Mouse (Mus musculus): ENCODE data around the gene Slc3a2. TPM values are rescaled to one million over a fixed set of nuclear protein-coding genes. Genes with fewer than 3 reads are reported as not detected.

The Slc3a2 gene
- polyA plus RNA-seq, 1 experiment, result 214 TPM

DNA sequence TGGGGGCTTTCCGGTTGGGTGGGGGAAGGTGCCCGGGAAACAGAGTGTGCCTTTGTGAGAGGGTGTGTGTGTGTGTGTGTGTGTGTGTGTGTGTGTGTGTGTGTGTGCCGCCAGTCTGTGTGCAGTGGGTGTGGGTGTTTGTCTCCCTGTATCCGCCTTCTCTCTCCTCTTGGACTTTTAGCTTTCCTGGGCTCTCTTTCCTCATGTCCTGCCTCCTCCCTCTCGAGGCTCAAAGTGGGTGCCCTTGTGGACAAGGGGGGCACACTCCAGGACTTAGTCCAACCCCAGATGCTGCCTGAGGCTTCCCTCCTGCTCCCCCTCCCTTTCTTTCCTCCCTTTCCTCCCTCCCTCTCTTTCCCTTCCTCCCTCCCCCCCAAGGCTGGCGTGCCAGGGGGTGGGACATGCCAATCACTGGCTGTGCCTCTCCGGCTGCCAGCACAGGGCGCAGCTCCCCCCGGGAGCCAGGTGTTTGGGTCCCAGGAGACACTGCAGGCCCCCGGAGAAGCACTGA, 59.2 kb downstream of the Slc3a2 start:
- Histone ChIP-seq H3K4me3 (replicated peaks; ENCODE audit: insufficient read depth, low read depth, low read length) (no peak overlapping the region), H3K4me1 (ENCODE audit: control insufficient read depth, insufficient read depth, low read length) (peaks cover 5% of the 10 kb centered on the region), H3K27me3 (ENCODE audit: control insufficient read depth, insufficient read depth, low read length) (no peaks in the 10 kb centered on the region), H3K27ac (ENCODE audit: insufficient read depth, low read length) (no peak overlapping the region)
- DNase-seq, result no peak
- TF ChIP-seq CTCF (IDR thresholded peaks at IDR 0.05; ENCODE audit: borderline replicate concordance, insufficient read depth, low read depth, low read length), result no peak
- TF ChIP-seq POLR2A (IDR thresholded peaks at IDR 0.05; ENCODE audit: borderline replicate concordance, insufficient read depth, low read length), result no peak
- 9% methylated on average over 10 of the region's 10 CpGs for WGBS

DNA sequence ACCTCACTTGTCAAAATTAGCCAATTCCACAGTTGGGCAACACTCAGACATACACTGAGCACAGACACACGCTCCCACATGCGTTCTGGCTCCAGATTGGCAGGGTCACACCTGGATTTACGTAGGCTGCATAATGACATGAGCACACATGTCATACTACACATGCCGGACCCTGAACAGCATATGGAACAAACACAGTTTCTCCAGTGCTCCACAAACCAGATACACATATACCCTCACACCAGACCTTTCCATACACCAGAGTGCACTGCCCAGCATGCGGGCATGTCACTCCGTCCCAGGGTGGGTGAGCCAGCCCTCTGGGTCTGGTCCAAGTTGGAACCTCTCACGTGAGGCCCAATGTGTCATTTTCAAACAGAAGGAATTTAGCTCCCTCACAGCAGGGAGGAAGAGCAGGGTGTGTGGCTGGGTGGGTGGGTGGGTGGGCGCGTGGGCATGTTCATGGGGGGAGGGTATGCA, 59.8 kb downstream of the Slc3a2 start, which contains the start of gene Chrm1:
Gene Chrm1, plus strand, starts transcription at position 430 of the 480 bp plus-strand sequence.
- H3K27ac ChIP-seq (ENCODE audit: insufficient read depth, low read length), result no peak within 1 kb of the TSS
- H3K4me3 ChIP-seq (replicated peaks; ENCODE audit: insufficient read depth, low read depth, low read length), result no peak within 1 kb of the TSS
- 29% methylated on average over 9 of the region's 9 CpGs for WGBS
- H3K4me1 ChIP-seq (ENCODE audit: control insufficient read depth, insufficient read depth, low read length), result peaks cover 5% of the 10 kb centered on the region
- DNase-seq, result no peak
- TF ChIP-seq CTCF (IDR thresholded peaks at IDR 0.05; ENCODE audit: borderline replicate concordance, insufficient read depth, low read depth, low read length), result no peak
- TF ChIP-seq POLR2A (IDR thresholded peaks at IDR 0.05; ENCODE audit: borderline replicate concordance, insufficient read depth, low read length), result no peak
- no peaks in the 10 kb centered on the region for H3K27me3 ChIP-seq (ENCODE audit: control insufficient read depth, insufficient read depth, low read length)

GRCm38 (mm10) chr19:8662337-8662736, 60.8 kb downstream of the Slc3a2 start:
- TF ChIP-seq POLR2A (IDR thresholded peaks at IDR 0.05; ENCODE audit: borderline replicate concordance, insufficient read depth, low read length), result no peak
- peak; percentile 43; the same call in 1 of the 2 replicates for TF ChIP-seq CTCF (IDR thresholded peaks at IDR 0.05; ENCODE audit: borderline replicate concordance, insufficient read depth, low read depth, low read length)
- H3K4me3 ChIP-seq (replicated peaks; ENCODE audit: insufficient read depth, low read depth, low read length), result peak overlapping the region; percentile 48
- peak; percentile 33 for DNase-seq
- no peak overlapping the region for H3K27ac ChIP-seq (ENCODE audit: insufficient read depth, low read length)
- no peaks in the 10 kb centered on the region for H3K27me3 ChIP-seq (ENCODE audit: control insufficient read depth, insufficient read depth, low read length)
- H3K4me1 ChIP-seq (ENCODE audit: control insufficient read depth, insufficient read depth, low read length), result peaks cover 5% of the 10 kb centered on the region
- 4% methylated on average over 11 of the region's 11 CpGs for WGBS

DNA sequence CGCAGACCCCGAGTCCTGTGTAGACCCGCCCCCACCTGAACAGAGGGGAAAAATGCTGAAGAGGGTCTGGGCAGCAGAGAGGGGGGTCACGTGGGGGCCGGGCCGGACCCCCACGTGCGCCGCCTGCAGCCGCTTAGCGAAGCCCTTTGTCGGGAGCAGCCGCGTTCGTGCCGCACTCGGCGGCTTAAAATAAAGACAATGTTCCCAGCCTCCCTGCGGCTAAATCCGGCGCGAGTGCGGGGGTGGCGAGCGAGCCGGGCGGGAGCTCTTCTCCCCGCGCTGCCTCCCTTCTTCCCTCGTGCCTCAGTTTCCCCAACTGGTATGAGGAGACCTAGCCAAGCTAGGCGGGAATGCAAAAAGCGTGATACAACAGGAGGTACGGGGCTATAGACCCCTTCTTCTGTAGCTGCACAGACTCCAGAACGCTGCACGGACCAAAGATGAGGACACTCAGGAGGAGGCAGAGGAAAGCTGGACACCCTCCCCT, 61.3 kb downstream of the Slc3a2 start:
- TF ChIP-seq POLR2A (IDR thresholded peaks at IDR 0.05; ENCODE audit: borderline replicate concordance, insufficient read depth, low read length) (no peak), CTCF (IDR thresholded peaks at IDR 0.05; ENCODE audit: borderline replicate concordance, insufficient read depth, low read depth, low read length) (no peak)
- peak overlapping the region; percentile 48 for H3K4me3 ChIP-seq (replicated peaks; ENCODE audit: insufficient read depth, low read depth, low read length)
- DNase-seq, result peak in 1 of 2 experiments; percentile 9
- 1% methylated on average over 35 of the region's 35 CpGs for WGBS
- peaks cover 5% of the 10 kb centered on the region for H3K4me1 ChIP-seq (ENCODE audit: control insufficient read depth, insufficient read depth, low read length)
- no peaks in the 10 kb centered on the region for H3K27me3 ChIP-seq (ENCODE audit: control insufficient read depth, insufficient read depth, low read length)
- no peak overlapping the region for H3K27ac ChIP-seq (ENCODE audit: insufficient read depth, low read length)

Other genes starting within 250 kb of the Slc3a2 start
- 18.2 and 19.1 TPM in 2 replicates for gene Slc22a8, start 132.1 kb downstream of the Slc3a2 start, polyA plus RNA-seq (2012; rRNA removed)
- 2.5 and 3.9 TPM in 2 replicates for gene Slc22a6, start 105.3 kb downstream of the Slc3a2 start, polyA plus RNA-seq (2012; rRNA removed)
- gene Chrm1, start 59.6 kb downstream of the Slc3a2 start, polyA plus RNA-seq (2012; rRNA removed), result 0.63 and 0.88 TPM in 2 replicates
- gene Wdr74, start 12.5 kb upstream of the Slc3a2 start, polyA plus RNA-seq (2012; rRNA removed), result 55.5 and 57.6 TPM in 2 replicates
- 0.33 and 0.65 TPM in 2 replicates for gene 1700092M07Rik, start 17.3 kb upstream of the Slc3a2 start, polyA plus RNA-seq (2012; rRNA removed)
- gene Stx5a, start 18.0 kb upstream of the Slc3a2 start, polyA plus RNA-seq (2012; rRNA removed), result 116 and 119 TPM in 2 replicates
- gene Nxf1, start 33.7 kb upstream of the Slc3a2 start, polyA plus RNA-seq (2012; rRNA removed), result 134 and 135 TPM in 2 replicates
- 169 and 170 TPM in 2 replicates for gene Tmem223, start 47.6 kb upstream of the Slc3a2 start, polyA plus RNA-seq (2012; rRNA removed)
- 15.9 and 20.2 TPM in 2 replicates for gene Tmem179b, start 51.1 kb upstream of the Slc3a2 start, polyA plus RNA-seq (2012; rRNA removed)
- 14.1 and 15.6 TPM in 2 replicates for gene Taf6l, start 63.0 kb upstream of the Slc3a2 start, polyA plus RNA-seq (2012; rRNA removed)
- 155 and 157 TPM in 2 replicates for gene Polr2g, start 75.2 kb upstream of the Slc3a2 start, polyA plus RNA-seq (2012; rRNA removed)
- 3.7 and 3.8 TPM in 2 replicates for gene Zbtb3, start 79.2 kb upstream of the Slc3a2 start, polyA plus RNA-seq (2012; rRNA removed)
- gene Ttc9c, start 96.0 kb upstream of the Slc3a2 start, polyA plus RNA-seq (2012; rRNA removed), result 34.4 and 36.0 TPM in 2 replicates
- 97.7 and 101 TPM in 2 replicates for gene Hnrnpul2, start 96.6 kb upstream of the Slc3a2 start, polyA plus RNA-seq (2012; rRNA removed)
- not detected in 2 replicates for gene AC129217.1, start 106.4 kb upstream of the Slc3a2 start, polyA plus RNA-seq (2012; rRNA removed)
- gene Bscl2, start 114.1 kb upstream of the Slc3a2 start, polyA plus RNA-seq (2012; rRNA removed), result 148 and 155 TPM in 2 replicates
- 218 and 236 TPM in 2 replicates for gene Gng3, start 115.8 kb upstream of the Slc3a2 start, polyA plus RNA-seq (2012; rRNA removed)
- 0.78 and 0.85 TPM in 2 replicates for gene Lrrn4cl, start 127.4 kb upstream of the Slc3a2 start, polyA plus RNA-seq (2012; rRNA removed)
- gene Ubxn1, start 148.1 kb upstream of the Slc3a2 start, polyA plus RNA-seq (2012; rRNA removed), result 117 and 134 TPM in 2 replicates
- gene Uqcc3, start 157.6 kb upstream of the Slc3a2 start, polyA plus RNA-seq (2012; rRNA removed), result 69.3 and 76.7 TPM in 2 replicates
- 3.8 and 5.1 TPM in 2 replicates for gene Lbhd1, start 160.4 kb upstream of the Slc3a2 start, polyA plus RNA-seq (2012; rRNA removed)
- not detected in 2 replicates for gene Gm49403, start 160.6 kb upstream of the Slc3a2 start, polyA plus RNA-seq (2012; rRNA removed)
- gene 1810009A15Rik, start 165.5 kb upstream of the Slc3a2 start, polyA plus RNA-seq (2012; rRNA removed), result 43.7 and 45.9 TPM in 2 replicates
- not detected in 2 replicates for gene Gm49416, start 165.6 kb upstream of the Slc3a2 start, polyA plus RNA-seq (2012; rRNA removed)
- 17.7 and 18.0 TPM in 2 replicates for gene Ints5, start 169.6 kb upstream of the Slc3a2 start, polyA plus RNA-seq (2012; rRNA removed)
- gene Ganab, start 174.7 kb upstream of the Slc3a2 start, polyA plus RNA-seq (2012; rRNA removed), result 105 and 116 TPM in 2 replicates
- 224 and 238 TPM in 2 replicates for gene B3gat3, start 197.0 kb upstream of the Slc3a2 start, polyA plus RNA-seq (2012; rRNA removed)
- gene Rom1, start 206.0 kb upstream of the Slc3a2 start, polyA plus RNA-seq (2012; rRNA removed), result 24.1 and 24.2 TPM in 2 replicates
- 40.2 and 45.0 TPM in 2 replicates for gene Eml3, start 206.2 kb upstream of the Slc3a2 start, polyA plus RNA-seq (2012; rRNA removed)
- 30.9 and 33.9 TPM in 2 replicates for gene Mta2, start 218.5 kb upstream of the Slc3a2 start, polyA plus RNA-seq (2012; rRNA removed)
- 20.5 and 20.8 TPM in 2 replicates for gene Tut1, start 230.5 kb upstream of the Slc3a2 start, polyA plus RNA-seq (2012; rRNA removed)
- gene Eef1g, start 243.7 kb upstream of the Slc3a2 start, polyA plus RNA-seq (2012; rRNA removed), result 263 and 281 TPM in 2 replicates